Mouse (Mus musculus): ENCODE measurements around the gene Spsb1.

Spsb1 gene

GRCm38 (mm10) chr4:149954893-149955439 is at the start of gene Spsb1:
Gene Spsb1, minus strand, starts transcription at chr4:149955043.
- peak; percentile 95 to 98 for DNase-seq (ENCODE audit: low spot score in 2 of 2)

GRCm38 (mm10) chr4:150003641-150004040 is 48.8 kb upstream of the Spsb1 start:
- DNase-seq (ENCODE audit: low spot score in 2 of 2) = no peak

GRCm38 (mm10) chr4:150003021-150003580 is 48.3 kb upstream of the Spsb1 start:
- peak in 1 of 2 experiments; percentile 46 for DNase-seq (ENCODE audit: low spot score in 2 of 2)

- no peak for DNase-seq (ENCODE audit: low spot score in 2 of 2)
Measured at GRCm38 (mm10) chr4:150002021-150002528, 47.2 kb upstream of the Spsb1 start.

GRCm38 (mm10) chr4:150001221-150001860 is 46.5 kb upstream of the Spsb1 start:
- DNase-seq (ENCODE audit: low spot score in 2 of 2) = no peak

GRCm38 (mm10) chr4:149999931-150000555 is 45.2 kb upstream of the Spsb1 start:
- no peak for DNase-seq (ENCODE audit: low spot score in 2 of 2)

- DNase-seq (ENCODE audit: low spot score in 2 of 2) = no peak
Measured at GRCm38 (mm10) chr4:149999510-149999900, 44.7 kb upstream of the Spsb1 start.

GRCm38 (mm10) chr4:149998786-149999509 is 44.1 kb upstream of the Spsb1 start:
- DNase-seq (ENCODE audit: low spot score in 2 of 2) = peak; percentile 74 to 76

GRCm38 (mm10) chr4:149997999-149998398 is 43.2 kb upstream of the Spsb1 start:
- no peak for DNase-seq (ENCODE audit: low spot score in 2 of 2)

- no peak for DNase-seq (ENCODE audit: low spot score in 2 of 2)
Measured at GRCm38 (mm10) chr4:149996440-149996839, 41.6 kb upstream of the Spsb1 start.

- no peak for DNase-seq (ENCODE audit: low spot score in 2 of 2)
Measured at GRCm38 (mm10) chr4:149995911-149996310, 41.1 kb upstream of the Spsb1 start.

- DNase-seq (ENCODE audit: low spot score in 2 of 2) = no peak
Measured at GRCm38 (mm10) chr4:149994218-149994617, 39.4 kb upstream of the Spsb1 start.

GRCm38 (mm10) chr4:149992670-149993032 is 37.8 kb upstream of the Spsb1 start:
- no peak for DNase-seq (ENCODE audit: low spot score in 2 of 2)

GRCm38 (mm10) chr4:149991755-149992669 is 37.2 kb upstream of the Spsb1 start:
- DNase-seq (ENCODE audit: low spot score in 2 of 2) = no peak

GRCm38 (mm10) chr4:149990954-149991633 is 36.3 kb upstream of the Spsb1 start:
- DNase-seq (ENCODE audit: low spot score in 2 of 2) = peak in 1 of 2 experiments; percentile 5

- peak; percentile 67 to 70 for DNase-seq (ENCODE audit: low spot score in 2 of 2)
Measured at GRCm38 (mm10) chr4:149990212-149990953, 35.5 kb upstream of the Spsb1 start.

GRCm38 (mm10) chr4:149988931-149989556 is 34.2 kb upstream of the Spsb1 start:
- peak; percentile 83 to 88 for DNase-seq (ENCODE audit: low spot score in 2 of 2)

GRCm38 (mm10) chr4:149988301-149988700 is 33.5 kb upstream of the Spsb1 start:
- DNase-seq (ENCODE audit: low spot score in 2 of 2) = peak in 1 of 2 experiments; percentile 19

All from heart, adult 9 months (tissue).